ENCODE assay signal across 27 mouse cellular contexts in genomic region chr11:27102906-27103305, GRCm38 (mm10).
"Had no signal": no experiment of that assay in that cellular context is flagged by ENCODE, and none has a peak within 500 bp of the region (broad histone marks: within the 10 kb centered on the region; RNA-seq: fewer than 3 reads in every experiment).

No protein-coding gene starts in this region.

- H3K4me1 ChIP-seq: embryonic facial prominence, embryonic 10.5 days; embryonic facial prominence, embryonic 12.5 days; embryonic facial prominence, embryonic 13.5 days; embryonic facial prominence, embryonic 15.5 days; forebrain, embryonic 10.5 days; forebrain, embryonic 13.5 days; heart, embryonic 10.5 days had no signal

- ATAC-seq: forebrain, embryonic 13.5 days; forebrain, embryonic 14.5 days; forebrain, embryonic 15.5 days; forebrain, embryonic 16.5 days; forebrain, postnatal 0 days had no signal

- H3K9me3 ChIP-seq: embryonic facial prominence, embryonic 10.5 days; embryonic facial prominence, embryonic 12.5 days; embryonic facial prominence, embryonic 13.5 days; embryonic facial prominence, embryonic 15.5 days; forebrain, embryonic 10.5 days; forebrain, embryonic 13.5 days; forebrain, embryonic 15.5 days; heart, embryonic 10.5 days had no signal

- H3K36me3 ChIP-seq: embryonic facial prominence, embryonic 10.5 days; embryonic facial prominence, embryonic 12.5 days; embryonic facial prominence, embryonic 13.5 days; embryonic facial prominence, embryonic 15.5 days; forebrain, embryonic 10.5 days; forebrain, embryonic 15.5 days; heart, embryonic 10.5 days had no signal

- H3K9ac ChIP-seq: embryonic facial prominence, embryonic 12.5 days; embryonic facial prominence, embryonic 13.5 days; embryonic facial prominence, embryonic 15.5 days; forebrain, embryonic 13.5 days; forebrain, embryonic 15.5 days; forebrain, postnatal 0 days had no signal

- H3K4me2 ChIP-seq: embryonic facial prominence, embryonic 12.5 days; embryonic facial prominence, embryonic 13.5 days; embryonic facial prominence, embryonic 15.5 days; forebrain, embryonic 13.5 days; forebrain, embryonic 15.5 days had no signal

- H3K27ac ChIP-seq: embryonic facial prominence, embryonic 10.5 days; embryonic facial prominence, embryonic 12.5 days; embryonic facial prominence, embryonic 13.5 days; embryonic facial prominence, embryonic 15.5 days; forebrain, embryonic 10.5 days; forebrain, embryonic 13.5 days; forebrain, embryonic 15.5 days; gastrocnemius, adult 2 months; heart, adult 2 months; heart, embryonic 10.5 days had no signal

- DNase-seq: cerebellum, adult 9-10 months; cerebellum, adult 9-11 months; cerebellum, postnatal 10 days; cerebellum, postnatal 14 days; cerebellum, postnatal 25 days; cerebellum, postnatal 36 days; embryo, embryonic 11 days; forebrain, postnatal 0 days; gastrocnemius, adult 2 months; gastrocnemius, postnatal 10 days; gastrocnemius, postnatal 14 days; gastrocnemius, postnatal 25 days; gastrocnemius, postnatal 36 days; heart, adult 11 months; heart, adult 18-20 months; heart, adult 2 months had no signal

- H3K27me3 ChIP-seq: embryonic facial prominence, embryonic 12.5 days; embryonic facial prominence, embryonic 13.5 days; embryonic facial prominence, embryonic 15.5 days; forebrain, embryonic 13.5 days; forebrain, embryonic 15.5 days had no signal

- H3K4me3 ChIP-seq: embryonic facial prominence, embryonic 10.5 days; embryonic facial prominence, embryonic 12.5 days; embryonic facial prominence, embryonic 13.5 days; embryonic facial prominence, embryonic 15.5 days; erythroblast, embryonic 14.5 days; forebrain, embryonic 10.5 days; forebrain, embryonic 13.5 days; forebrain, embryonic 15.5 days; gastrocnemius, adult 2 months; heart, adult 2 months; heart, embryonic 10.5 days had no signal
